Mouse (Mus musculus): ENCODE data around the gene Rbfox2.
"Not testable (repeated sequence)": the region's sequence is repeated elsewhere in the genome, so short reads cannot be mapped to it uniquely, and the experiment has no call there.

Rbfox2 gene

GRCm38 (mm10) chr15:77306547-77307261, at the start of gene Rbfox2:
Rbfox2 (minus strand) TSS chr15:77307004.
- peak; percentile 8 to 52 for DNase-seq (ENCODE audit: low spot score in 2 of 2)

GRCm38 (mm10) chr15:77356248-77356810, 49.5 kb upstream of the Rbfox2 start:
- no peak for DNase-seq (ENCODE audit: low spot score in 2 of 2)

- no peak for DNase-seq (ENCODE audit: low spot score in 2 of 2)
Measured at GRCm38 (mm10) chr15:77354848-77355551, 48.2 kb upstream of the Rbfox2 start.

- no peak for DNase-seq (ENCODE audit: low spot score in 2 of 2)
Measured at GRCm38 (mm10) chr15:77354496-77354847, 47.7 kb upstream of the Rbfox2 start.

GRCm38 (mm10) chr15:77353764-77354163, 47.0 kb upstream of the Rbfox2 start:
- DNase-seq (ENCODE audit: low spot score in 2 of 2) = no peak

- no peak for DNase-seq (ENCODE audit: low spot score in 2 of 2)
Measured at GRCm38 (mm10) chr15:77352863-77353262, 46.1 kb upstream of the Rbfox2 start.

GRCm38 (mm10) chr15:77350117-77350516, 43.3 kb upstream of the Rbfox2 start:
- no peak for DNase-seq (ENCODE audit: low spot score in 2 of 2)

- no peak for DNase-seq (ENCODE audit: low spot score in 2 of 2)
Measured at GRCm38 (mm10) chr15:77348146-77348545, 41.3 kb upstream of the Rbfox2 start.

- no peak for DNase-seq (ENCODE audit: low spot score in 2 of 2)
Measured at GRCm38 (mm10) chr15:77344127-77345125, 37.6 kb upstream of the Rbfox2 start.

GRCm38 (mm10) chr15:77343527-77344091, 36.8 kb upstream of the Rbfox2 start:
- peak in 1 of 2 experiments; percentile 57 for DNase-seq (ENCODE audit: low spot score in 2 of 2)

- no peak for DNase-seq (ENCODE audit: low spot score in 2 of 2)
Measured at GRCm38 (mm10) chr15:77342962-77343526, 36.2 kb upstream of the Rbfox2 start.

GRCm38 (mm10) chr15:77342005-77342404, 35.2 kb upstream of the Rbfox2 start:
- DNase-seq (ENCODE audit: low spot score in 2 of 2) = no peak

GRCm38 (mm10) chr15:77340581-77340980, 33.8 kb upstream of the Rbfox2 start:
- DNase-seq (ENCODE audit: low spot score in 2 of 2) = no peak

GRCm38 (mm10) chr15:77338924-77339429, 32.2 kb upstream of the Rbfox2 start:
- DNase-seq (ENCODE audit: low spot score in 2 of 2) = no peak

- no peak for DNase-seq (ENCODE audit: low spot score in 2 of 2)
Measured at GRCm38 (mm10) chr15:77338451-77338850, 31.6 kb upstream of the Rbfox2 start.

GRCm38 (mm10) chr15:77337926-77338325, 31.1 kb upstream of the Rbfox2 start:
- no peak for DNase-seq (ENCODE audit: low spot score in 2 of 2)

- no peak for DNase-seq (ENCODE audit: low spot score in 2 of 2)
Measured at GRCm38 (mm10) chr15:77336968-77337341, 30.2 kb upstream of the Rbfox2 start.

GRCm38 (mm10) chr15:77336287-77336967, 29.6 kb upstream of the Rbfox2 start:
- DNase-seq (ENCODE audit: low spot score in 2 of 2) = peak; percentile 13 to 63

GRCm38 (mm10) chr15:77335185-77335584, 28.4 kb upstream of the Rbfox2 start:
- DNase-seq (ENCODE audit: low spot score in 2 of 2) = not testable (repeated sequence)

- DNase-seq (ENCODE audit: low spot score in 2 of 2) = no peak
Measured at GRCm38 (mm10) chr15:77332272-77332991, 25.6 kb upstream of the Rbfox2 start.

All from spleen, postnatal 10 days (tissue).